Mouse (Mus musculus): ENCODE results near the gene Fam180a.

Fam180a gene

DNA sequence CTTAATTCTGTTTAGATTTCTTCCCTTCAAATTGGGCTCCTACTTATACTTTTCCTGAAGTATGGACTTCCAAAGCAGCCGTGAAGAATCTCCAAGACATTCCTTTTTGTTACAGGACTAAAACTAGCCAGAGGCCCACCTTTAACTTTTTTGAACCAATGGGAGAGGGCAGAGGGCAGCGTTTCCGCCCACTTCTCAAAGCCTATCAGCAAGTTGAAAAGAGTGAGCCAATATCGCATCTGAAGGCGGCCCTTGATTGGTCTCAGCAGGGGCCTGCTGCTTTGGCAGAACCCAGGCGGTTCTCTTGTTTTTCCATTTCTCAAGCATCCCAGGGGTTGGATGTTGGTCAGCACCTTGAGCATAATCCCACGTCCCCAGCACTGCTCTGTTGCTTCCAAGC, 17.9 kb downstream of the Fam180a start, which contains the start of gene Slc13a4:
TSS of gene Slc13a4 (minus strand) at position 95 of the 400 bp plus-strand sequence.
- no peak for DNase-seq

DNA sequence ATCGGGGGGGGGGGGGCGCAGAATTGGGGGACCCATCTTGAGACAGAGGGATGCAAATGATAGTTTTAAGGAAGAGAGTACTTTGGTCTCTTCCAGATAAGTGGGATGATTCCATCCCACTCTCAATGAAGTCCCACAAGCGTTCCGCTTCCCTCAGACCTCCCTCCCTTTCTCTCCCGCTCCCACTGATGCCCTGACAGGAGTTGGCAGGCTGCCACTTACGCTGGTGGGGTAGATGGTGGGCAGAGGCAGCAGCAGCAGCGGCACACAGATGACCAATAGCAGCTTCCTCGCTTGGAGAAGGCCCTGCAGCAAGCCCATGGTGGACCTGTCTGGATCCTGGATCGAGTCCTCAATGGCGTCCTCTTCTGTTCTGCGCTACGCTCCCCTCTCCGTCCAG, 18.8 kb downstream of the Fam180a start:
- no peak for DNase-seq

DNA sequence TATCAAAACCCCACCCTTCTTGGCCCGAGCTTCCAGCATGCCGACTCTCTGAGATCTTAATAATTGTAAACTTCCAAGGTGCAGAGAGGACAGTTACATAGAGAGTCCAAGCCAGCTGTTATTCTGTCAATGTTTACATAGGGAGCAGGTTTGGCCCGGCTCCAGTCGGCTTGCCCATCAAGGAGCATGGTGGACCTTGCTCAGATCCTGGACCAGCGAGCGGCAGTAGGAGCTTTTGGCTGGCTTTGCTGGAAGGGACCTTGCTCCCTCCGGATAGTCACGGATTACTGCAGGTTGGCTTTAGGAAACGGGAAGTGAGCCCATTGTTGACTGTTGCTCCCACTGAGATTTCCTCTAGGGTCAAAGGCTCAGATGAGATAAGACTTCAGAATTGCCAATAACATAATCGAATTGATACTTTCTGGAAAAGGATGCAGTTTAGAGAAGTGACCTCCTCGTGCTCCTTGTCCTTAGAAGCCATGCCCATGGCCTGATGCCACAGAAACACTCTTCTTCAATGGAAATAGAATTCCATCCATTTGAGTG, 22.5 kb downstream of the Fam180a start:
- DNase-seq = no peak

DNA sequence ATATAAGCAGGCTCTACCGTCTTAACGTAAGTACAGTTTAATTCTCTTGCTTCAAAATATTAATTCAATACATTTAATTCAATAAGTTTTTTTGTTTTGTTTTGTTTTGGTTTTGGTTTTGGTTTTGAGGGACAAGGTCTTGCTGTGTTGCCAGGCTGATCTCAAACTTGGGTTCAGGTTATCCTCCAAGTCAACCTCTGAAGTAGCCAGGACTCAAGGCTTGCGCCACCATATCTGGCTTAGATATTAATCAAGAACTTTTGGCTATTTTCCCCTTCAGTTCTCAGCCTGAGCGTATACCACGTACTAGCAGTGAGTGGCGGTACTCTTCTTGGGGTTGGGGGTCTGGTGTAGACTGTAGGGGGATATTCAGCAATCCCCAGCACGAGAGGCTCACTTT, 23.4 kb downstream of the Fam180a start:
- no peak for DNase-seq

DNA sequence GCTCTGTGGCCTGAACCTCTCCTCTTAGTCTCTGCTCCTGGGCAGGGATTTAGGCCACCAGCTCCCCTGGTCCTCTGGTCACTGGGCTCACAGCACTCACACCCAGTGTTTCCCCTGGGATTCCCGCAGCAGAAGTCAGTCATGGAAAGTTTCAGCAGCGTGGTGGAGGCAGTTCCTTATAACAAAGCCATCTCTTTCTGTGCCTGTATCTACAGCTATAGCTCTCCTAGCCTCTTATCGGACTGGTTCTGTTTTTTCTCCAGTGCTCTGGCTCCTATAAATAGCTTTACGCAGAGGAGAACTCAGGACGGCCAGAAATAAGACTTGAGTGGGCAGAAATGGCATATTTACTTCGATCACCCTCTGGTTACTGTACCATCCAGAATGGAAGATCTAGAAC, 27.6 kb downstream of the Fam180a start:
- no peak for DNase-seq

DNA sequence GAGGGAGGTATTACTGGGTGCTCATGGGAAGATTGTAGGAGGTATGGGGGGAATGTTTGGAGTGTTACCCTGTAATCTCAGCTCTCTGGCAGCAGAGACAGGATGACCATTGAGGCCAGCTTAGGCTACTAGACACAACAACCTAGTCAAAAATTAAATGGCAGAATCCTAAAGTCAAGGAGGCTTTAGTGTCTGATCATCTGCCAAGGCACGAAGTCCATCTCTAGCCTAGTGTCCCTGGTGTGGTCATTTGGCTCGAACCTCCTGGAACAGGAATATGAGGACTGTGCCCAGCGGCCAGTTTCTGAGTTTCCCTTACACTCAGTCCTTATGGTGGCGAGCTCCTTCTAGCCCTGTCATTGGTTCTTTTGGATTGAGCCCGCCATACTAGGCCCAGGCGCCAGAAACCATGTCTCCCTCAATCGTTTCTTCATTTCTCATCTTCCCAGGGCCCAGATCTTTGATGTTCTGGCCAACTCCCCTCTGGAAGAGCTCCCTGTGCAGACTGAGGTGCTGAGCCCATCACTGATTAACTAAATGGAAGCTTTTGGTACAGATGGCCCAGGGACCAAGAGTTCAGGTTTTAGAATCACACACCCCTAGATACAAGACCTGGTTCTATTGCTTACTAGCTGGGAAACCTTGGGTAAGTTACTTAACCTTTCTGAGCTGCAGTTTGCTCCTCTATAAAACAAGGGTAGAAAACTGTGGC, 28.3 kb downstream of the Fam180a start:
- no peak for DNase-seq

DNA sequence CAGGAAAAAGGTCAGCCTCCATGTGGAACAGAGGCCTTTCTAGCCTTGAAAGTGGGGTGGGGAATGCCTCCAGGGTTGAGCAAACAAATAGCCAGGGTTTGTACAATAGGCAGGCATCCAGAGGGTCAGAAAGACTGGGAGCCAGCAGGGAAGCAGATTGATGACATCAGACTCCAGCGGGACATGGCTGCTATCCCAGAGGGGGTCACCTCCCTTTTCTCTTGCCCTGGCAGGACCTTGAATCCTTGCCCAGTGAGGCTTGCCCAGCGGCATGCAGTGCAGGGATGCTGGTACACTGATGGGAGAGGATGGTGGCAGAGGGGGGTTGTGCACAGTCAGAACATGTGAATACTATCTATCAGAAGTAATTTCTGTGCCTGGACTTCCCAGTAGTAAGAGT, 28.9 kb downstream of the Fam180a start:
- DNase-seq = no peak

DNA sequence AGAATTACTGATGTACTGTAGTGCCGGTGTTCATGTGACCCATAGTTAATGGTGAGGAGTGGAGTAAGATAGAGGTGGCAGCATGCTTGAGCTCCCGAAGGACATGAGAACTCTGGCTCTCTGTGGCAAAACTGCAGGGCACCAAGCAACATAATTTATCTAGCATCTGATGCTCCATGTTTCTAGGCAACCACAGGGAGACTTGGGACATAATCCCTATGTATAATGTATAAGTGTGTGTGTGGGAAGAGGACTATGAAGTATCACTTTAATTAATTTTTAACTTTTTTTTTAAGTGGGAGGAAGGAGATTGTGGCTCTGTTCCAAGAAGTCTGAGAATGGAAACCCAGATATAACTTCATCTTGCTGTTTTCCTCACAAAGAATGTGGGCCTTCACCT, 31.0 kb downstream of the Fam180a start:
- no peak for DNase-seq

DNA sequence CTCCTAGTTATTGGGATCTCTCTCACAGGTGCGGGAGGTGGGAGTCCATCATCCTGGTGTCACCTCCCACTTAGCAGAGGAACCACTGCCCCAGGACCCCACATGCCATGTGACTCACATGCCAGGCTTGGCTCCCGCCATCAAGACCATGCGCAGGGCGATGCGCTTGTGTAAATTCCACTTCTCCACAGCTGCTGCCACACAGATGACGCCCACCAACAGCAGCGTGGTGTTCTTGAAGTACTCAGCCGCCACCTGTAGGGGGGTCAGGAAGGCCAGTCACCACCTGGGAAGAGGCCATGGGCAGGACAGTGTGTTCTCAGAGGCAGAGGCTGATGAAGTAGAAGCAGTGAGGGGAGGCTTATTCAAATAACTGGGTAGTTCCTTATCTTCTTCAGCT, 36.3 kb downstream of the Fam180a start:
- DNase-seq = peak; percentile 14

DNA sequence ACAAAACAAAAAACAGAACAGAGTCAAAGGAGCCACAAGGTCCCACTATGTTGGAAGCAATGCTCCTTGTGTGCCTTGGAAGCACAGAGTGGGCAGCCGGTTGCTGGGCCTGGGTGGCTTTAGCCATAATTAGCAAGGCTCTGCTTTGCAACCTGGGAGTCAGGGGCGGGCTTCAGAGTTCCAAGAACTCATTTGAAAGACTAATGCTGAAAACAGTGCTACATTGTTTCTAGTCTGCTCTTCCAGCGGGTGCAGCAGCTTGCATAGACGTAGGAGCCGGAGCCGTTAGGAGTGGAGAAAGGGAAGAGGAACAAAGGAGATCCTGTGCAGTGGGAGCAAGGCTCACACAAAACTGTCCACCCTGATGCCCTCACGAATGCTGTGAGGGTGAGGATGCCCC, 37.0 kb downstream of the Fam180a start:
- peak; percentile 29 for DNase-seq

DNA sequence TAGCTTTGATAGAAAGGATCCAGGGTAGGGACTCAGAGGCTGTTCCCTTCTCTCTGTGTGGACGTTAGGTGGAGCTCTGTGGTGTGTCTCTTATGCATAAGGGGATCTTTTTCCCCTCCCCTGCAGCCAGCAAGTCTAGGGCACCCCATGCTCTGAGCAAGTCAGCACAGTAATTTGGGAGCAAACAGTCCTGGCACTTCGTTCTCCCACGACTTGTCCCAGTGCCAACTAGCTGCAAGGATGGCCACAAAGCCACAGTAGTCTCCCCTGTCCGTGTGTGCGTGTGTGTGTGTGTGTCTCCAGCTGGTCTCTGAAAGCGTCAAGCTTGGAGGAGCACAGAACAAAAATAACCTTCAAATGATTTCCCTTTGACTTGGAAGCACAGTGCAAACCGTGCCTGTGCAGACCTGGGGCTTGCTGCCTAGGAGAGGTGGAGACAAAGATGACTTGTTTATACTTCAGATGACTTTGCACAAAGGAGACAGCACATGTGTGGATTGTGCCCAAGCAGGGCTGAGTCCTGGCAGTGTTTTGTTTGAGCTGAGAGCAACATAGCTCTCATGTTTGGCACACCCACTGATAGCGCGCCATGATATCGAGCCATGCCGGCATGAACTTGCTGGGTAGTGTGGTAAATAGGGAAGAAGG, 37.7 kb downstream of the Fam180a start:
- peak; percentile 8 for DNase-seq

DNA sequence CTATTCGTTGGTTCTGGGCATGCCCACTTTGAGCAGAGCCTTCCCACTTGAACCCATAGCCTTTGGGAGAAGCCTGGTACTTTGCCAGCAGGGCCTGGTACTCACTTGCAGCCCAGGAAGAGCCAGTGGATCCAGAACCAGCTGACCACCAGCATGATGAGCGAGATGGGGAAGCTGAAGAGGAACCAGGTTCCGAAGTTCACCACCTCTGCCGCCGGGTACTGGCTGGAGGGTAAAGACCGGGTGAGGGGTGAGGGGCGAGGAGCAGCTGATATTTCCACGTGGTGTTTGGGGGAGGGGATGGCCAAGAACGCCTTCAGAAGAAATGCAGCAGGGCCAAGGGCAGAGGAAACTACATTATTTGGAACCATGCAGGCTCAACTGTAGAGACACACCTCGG, 46.6 kb downstream of the Fam180a start:
- DNase-seq = no peak

DNA sequence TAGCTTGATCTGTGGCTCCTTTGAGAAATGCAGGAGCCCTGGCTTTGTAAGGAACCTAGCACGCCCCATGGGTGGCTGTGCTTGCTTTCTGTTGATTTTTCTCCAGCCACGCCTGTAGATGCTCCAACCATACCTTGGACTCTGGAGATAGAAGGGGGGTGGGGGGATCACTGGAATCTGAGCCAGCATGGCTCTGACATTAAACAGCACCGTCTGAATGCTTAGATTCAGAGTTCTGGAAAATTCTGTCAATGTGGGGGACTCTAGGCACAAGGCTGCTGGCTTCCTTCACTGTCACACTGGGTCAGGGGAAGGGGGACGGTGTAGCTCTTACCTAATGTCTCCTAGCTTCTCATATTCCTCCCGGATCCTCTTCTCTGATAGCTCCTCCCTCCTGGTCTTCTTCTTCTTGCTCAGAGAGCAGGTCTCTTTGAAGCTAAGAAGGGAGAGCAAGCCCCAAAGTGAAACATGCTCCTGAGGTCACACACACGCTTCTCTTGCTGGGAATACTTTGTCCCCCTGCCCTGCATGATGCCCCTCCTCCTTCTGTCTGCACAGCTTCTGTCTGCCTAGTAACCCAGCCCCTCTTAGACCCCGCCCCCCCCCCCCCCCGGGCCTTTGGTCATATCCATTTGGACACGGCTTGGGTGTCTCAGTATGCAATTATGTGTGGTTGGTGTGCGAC, 47.9 kb downstream of the Fam180a start:
- no peak for DNase-seq

DNA sequence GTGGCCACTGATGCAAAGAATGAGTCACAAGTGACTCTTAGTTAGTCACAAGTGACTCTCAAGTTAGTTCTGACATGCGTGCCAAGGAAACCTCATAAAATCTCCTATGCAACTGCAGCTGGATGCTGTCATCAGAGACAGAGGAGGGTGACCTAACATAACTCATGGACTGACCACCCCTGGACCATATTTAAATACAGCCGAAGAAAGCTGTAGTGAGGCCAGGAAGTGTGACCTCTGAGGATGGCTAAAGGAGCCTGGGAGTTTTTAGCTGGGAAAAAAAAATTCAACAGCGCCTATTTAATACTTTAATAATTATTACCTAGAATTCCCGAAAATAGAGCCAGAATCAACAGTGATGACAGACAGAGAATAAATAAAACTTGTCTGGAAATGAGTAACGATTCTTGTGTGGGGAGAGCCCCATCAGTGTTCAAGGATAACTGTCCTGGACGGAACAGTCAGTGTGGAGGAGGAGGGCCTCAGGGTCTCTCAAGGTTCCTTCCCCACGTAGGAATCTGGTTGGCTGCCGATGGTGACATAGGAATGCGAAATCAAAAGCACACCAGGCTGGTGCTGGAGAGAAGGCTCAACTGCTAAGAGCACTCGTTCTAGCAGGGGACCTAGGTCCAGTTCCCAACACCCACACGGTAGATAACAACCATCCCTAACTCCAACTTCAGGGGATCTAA, 52.4 kb downstream of the Fam180a start:
- no peak for DNase-seq

DNA sequence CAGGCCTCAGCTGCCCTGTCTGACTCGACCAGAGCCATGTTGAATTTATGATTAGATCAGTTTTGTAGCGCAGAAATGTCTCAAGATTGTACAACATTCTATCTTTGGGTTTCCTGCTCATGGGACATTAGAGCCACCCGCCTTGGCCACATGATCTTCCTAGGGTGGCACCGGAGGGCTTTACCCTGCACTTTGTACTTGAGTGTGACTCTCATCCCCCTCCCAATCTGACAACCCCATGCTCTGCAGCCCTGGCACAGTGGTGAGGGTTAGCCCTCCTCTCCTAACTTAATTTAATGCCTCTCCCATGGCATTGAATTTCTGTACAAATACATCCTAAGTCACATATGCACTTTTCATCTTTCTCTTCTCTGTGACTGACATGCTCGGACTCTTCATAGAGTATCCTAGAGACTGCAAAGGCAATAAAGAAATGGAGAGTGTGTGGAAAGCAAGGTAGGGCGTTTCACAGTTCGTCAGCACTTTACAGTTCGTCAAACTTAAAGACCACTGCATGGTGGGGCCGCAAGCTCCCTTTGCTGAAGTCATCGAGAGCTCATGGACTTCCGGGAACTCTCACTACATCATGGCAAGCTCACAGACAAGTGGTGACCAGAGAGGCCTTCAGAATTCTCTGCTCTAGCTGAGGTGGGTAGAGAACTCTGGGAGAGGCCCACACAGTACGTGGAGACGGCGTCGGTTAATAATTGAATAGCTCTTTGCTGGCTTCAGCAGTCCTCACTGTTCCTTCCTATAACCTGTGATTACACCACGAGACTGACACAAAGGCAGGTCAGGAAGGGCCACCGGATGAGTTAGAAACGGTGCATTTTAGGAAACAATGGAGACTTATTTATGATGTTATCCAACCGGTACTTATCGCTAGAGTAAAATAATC, 53.8 kb downstream of the Fam180a start:
- DNase-seq = no peak

DNA sequence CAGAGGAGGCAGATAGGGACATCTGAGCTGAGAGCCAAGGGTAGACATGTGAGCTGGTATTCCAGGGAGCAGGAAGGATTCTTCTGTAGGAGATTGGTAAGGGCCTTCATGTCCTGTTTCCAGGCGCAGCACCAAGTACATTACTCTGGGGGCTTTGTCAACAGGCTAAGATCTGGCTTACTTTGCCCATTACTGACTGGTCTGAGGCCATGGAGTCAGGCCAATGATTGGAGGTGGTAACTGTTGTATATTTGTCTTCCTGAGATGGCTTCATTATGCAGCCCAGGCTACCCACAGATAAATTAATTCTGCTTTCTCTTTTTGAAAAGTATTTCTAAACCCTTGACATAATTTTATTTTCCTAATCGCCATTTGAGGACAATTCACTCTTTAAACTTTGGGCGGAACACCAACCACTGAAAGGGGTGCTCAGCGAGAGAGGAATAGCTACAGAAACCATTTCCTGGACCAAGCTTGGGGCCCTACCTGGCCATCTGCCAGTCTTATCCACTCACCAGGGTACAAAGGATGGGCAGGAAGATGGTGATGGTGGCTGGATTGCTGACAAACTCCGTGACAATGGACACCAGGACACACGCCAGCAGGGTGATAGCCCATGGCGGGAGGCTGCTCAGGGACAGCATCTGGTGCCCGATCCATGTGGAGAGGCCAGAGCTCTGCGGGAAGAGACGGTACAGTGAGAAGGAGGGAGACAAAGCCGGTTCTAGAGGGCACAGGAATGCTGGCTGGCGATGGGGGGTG, 54.7 kb downstream of the Fam180a start:
- DNase-seq = no peak

DNA sequence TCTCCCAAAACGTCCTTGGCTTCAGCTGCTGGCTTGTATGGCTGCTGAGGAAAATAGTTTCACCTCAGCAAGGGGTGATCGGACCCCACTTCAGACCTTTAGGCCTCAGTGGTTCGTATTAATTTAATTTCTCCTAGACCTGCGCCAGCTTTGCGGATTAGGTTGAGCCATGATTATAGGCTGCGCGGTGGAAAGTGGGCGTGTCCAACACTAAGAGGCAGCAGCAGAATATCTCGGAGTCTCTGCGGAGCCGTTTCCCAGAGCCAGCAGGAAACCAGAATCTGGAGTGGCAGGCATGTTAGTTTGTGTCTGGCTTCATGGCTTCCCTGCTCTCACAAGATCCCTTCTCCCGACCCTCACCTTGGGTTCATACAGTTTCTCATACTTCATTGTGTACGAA, 56.3 kb downstream of the Fam180a start:
- no peak for DNase-seq

DNA sequence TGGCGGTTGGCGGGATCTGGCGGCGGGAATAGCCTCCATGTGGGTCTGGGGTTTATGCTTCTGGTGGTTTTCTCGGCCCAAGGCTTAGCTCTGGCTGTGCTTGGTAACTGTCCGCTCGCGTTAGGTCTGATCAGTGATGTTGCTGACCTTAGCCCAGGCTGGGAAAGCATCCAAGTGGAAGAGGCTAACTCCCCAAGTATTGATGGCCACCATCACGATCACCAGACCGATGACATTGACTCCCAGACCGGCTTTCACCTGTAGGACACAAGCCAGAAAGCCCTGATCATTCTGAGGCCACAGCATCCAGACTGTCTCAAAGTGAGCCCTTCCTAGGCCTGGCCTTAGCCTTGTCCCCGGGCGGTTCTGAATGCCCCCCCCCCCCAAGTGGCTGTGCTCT, 57.2 kb downstream of the Fam180a start:
- DNase-seq = no peak

DNA sequence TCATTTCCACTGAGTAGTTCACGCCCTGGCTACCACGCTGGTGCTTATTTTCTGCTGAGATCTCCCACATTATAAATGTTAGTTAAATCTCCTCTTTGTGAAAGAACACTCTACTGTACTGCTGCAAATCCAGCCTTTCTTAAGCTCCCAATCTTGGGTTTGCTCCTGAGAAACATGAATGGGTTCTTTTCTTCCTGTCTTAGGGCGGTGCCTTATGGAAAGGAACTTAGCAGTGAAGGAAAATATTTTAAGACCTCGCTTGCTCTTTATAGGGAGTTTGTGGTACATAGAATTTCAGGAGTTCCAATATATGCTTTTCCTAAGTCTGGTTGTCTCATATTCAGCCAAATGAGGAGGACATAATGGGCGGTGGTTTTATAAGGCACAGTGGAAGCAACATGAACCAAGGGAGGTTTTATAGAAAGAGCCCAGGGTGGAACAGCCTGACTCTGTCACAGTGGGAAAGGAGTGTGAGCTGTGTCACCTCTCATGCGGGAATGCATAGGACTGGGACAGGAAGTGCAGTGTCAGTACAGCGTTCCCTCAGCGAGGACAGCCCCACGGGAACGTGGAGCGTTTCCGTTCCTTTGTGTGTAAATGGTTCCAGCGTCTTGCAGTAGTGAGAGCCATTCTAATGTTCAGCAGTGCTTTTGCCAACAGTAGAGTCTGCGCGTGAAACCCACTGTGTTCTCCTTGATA, 60.2 kb downstream of the Fam180a start:
- DNase-seq = no peak

All from embryo, embryonic 11 days (tissue).